Comparison of ENCODE assay signal across 12 mouse cellular contexts in the genomic region with DNA sequence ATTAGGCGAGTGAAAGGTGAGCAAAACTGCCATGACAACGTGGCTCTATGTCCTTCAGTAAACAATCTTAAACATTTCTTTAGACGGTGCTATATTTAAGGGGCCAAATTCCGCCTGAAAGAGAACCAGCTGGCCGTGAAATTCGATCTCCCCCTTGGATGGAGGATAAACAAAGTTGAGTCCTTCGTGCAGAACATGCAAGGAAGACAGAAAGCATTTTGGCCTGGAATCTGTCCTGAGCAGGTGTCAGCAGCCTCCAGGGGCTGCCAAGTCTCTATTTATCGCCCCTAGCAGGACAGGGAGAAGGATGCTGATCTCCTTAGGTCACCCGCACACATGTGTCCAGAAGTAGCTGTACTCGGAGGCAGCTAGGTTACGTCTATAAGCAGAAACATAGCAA. TPM values are rescaled to one million over a fixed set of nuclear protein-coding genes. Genes with fewer than 3 reads are reported as not detected.
DNase-seq lines count a peak whose midpoint lies in the region; ATAC-seq and TF ChIP-seq lines count a peak whose summit lies in the region.
"Had no signal": no experiment of that assay in that cellular context is flagged by ENCODE, and none has a peak within 500 bp of the region (broad histone marks: within the 10 kb centered on the region; RNA-seq: fewer than 3 reads in every experiment).

No protein-coding gene starts in this region.

- no peak for DNase-seq in heart, adult 2 months
- no peak for DNase-seq in lung, postnatal 14 days
- DNase-seq in stomach, postnatal 0 days (ENCODE audit: low spot score), result peak; percentile 19
- no peak for DNase-seq in left cerebral cortex, postnatal 10 days (ENCODE audit: extremely low spot score in 1 of 2, low spot score in 2 of 2)
- DNase-seq: cerebellum, postnatal 36 days; kidney, adult 9 months; right cerebral cortex, postnatal 14 days had no signal

- peaks cover 23% of the 10 kb centered on the region for H3K4me1 ChIP-seq in heart, embryonic 12.5 days (replicated peaks)
- H3K4me1 ChIP-seq in heart, adult 2 months (ENCODE audit: control insufficient read depth, insufficient read depth, low read length), result no peaks in the 10 kb centered on the region
- peaks cover 13% of the 10 kb centered on the region for H3K4me1 ChIP-seq in lung, embryonic 16.5 days (replicated peaks; ENCODE audit: control insufficient read depth, insufficient read depth, low read length)
- 0 out of 2 replicates have a peak, but pooled peaks cover 2% of the 10 kb centered on the region for H3K4me1 ChIP-seq in intestine, embryonic 15.5 days (replicated peaks)
- H3K4me1 ChIP-seq in stomach, postnatal 0 days (replicated peaks; ENCODE audit: control insufficient read depth, insufficient read depth), result no peaks in the 10 kb centered on the region; the same call in 1 of the 2 replicates

- intact Hi-C loops in heart, adult 2 months (cut with DNase I), result no loop called here
- intact Hi-C loops in left cerebral cortex, postnatal 10 days (cut with DNase I), result no loop called here

- ATAC-seq in heart, embryonic 12.5 days (ENCODE audit: insufficient number of reproducible peaks, low FRiP score), result no peak
- peak; percentile 41 for ATAC-seq in lung, embryonic 16.5 days (ENCODE audit: low read depth)
- ATAC-seq in intestine, embryonic 15.5 days, result peak; percentile 81
- peak; percentile 57; the same call in 1 of the 2 replicates for ATAC-seq in stomach, postnatal 0 days (ENCODE audit: low FRiP score, low TSS enrichment)
- ATAC-seq in monocyte, adult 5-6 weeks (replicated peaks; ENCODE audit: insufficient number of reproducible peaks, low FRiP score, low TSS enrichment, poor library complexity, severe bottlenecking), result no peak
- ATAC-seq: lung, postnatal 0 days had no signal

- H3K9ac ChIP-seq in heart, embryonic 12.5 days, result no peak overlapping the region
- H3K9ac ChIP-seq in heart, adult 2 months (ENCODE audit: low read depth, low read length), result no peak overlapping the region
- no peak overlapping the region for H3K9ac ChIP-seq in lung, embryonic 16.5 days (ENCODE audit: low read length)
- H3K9ac ChIP-seq in intestine, embryonic 15.5 days, result no peak overlapping the region
- no peak overlapping the region for H3K9ac ChIP-seq in stomach, postnatal 0 days (ENCODE audit: low read length)

- no peak for TF ChIP-seq CTCF in heart, adult 2 months (IDR thresholded peaks at IDR 0.05)
- TF ChIP-seq CTCF in stomach, postnatal 0 days (IDR thresholded peaks at IDR 0.05; ENCODE audit: low read depth), result no peak

- peak overlapping the region; percentile 49 for H3K4me2 ChIP-seq in heart, embryonic 12.5 days
- peak overlapping the region; percentile 27; the same call in 1 of the 2 replicates for H3K4me2 ChIP-seq in lung, embryonic 16.5 days (ENCODE audit: low read depth, low read length)
- H3K4me2 ChIP-seq in intestine, embryonic 15.5 days (replicated peaks), result peak overlapping the region; percentile 13; the same call in 1 of the 2 replicates
- H3K4me2 ChIP-seq in stomach, postnatal 0 days (replicated peaks; ENCODE audit: low read depth), result no peak overlapping the region; the same call in 1 of the 2 replicates

- H3K79me2 ChIP-seq in heart, adult 2 months (replicated peaks; ENCODE audit: control insufficient read depth, insufficient read depth, low read length), result no peaks in the 10 kb centered on the region

- H3K9me3 ChIP-seq in heart, embryonic 12.5 days (replicated peaks), result no peaks in the 10 kb centered on the region
- H3K9me3 ChIP-seq in lung, embryonic 16.5 days (ENCODE audit: control insufficient read depth, low read length), result no peaks in the 10 kb centered on the region
- H3K9me3 ChIP-seq in intestine, embryonic 15.5 days, result no peaks in the 10 kb centered on the region
- H3K9me3 ChIP-seq in stomach, postnatal 0 days (ENCODE audit: control insufficient read depth, low read length), result no peaks in the 10 kb centered on the region

- H3K36me3 ChIP-seq in heart, embryonic 12.5 days, result no peaks in the 10 kb centered on the region
- no peaks in the 10 kb centered on the region for H3K36me3 ChIP-seq in heart, adult 2 months (ENCODE audit: control insufficient read depth, insufficient read depth, low read length)
- no peaks in the 10 kb centered on the region for H3K36me3 ChIP-seq in lung, embryonic 16.5 days (ENCODE audit: control insufficient read depth, insufficient read depth, low read length)
- H3K36me3 ChIP-seq in intestine, embryonic 15.5 days, result no peaks in the 10 kb centered on the region
- no peaks in the 10 kb centered on the region for H3K36me3 ChIP-seq in stomach, postnatal 0 days (ENCODE audit: control insufficient read depth, insufficient read depth, low read length)

- 15% methylated on average over 11 of the region's 11 CpGs for WGBS in heart, embryonic 12.5 days
- 37% methylated on average over 11 of the region's 11 CpGs for WGBS in heart, adult 2 months
- WGBS in lung, embryonic 16.5 days, result 9% methylated on average over 11 of the region's 11 CpGs
- 19% methylated on average over 11 of the region's 11 CpGs for WGBS in intestine, embryonic 15.5 days
- 17% methylated on average over 11 of the region's 11 CpGs for WGBS in stomach, postnatal 0 days

- no peaks in the 10 kb centered on the region for H3K27me3 ChIP-seq in heart, embryonic 12.5 days (replicated peaks)
- no peaks in the 10 kb centered on the region for H3K27me3 ChIP-seq in heart, adult 2 months (ENCODE audit: control insufficient read depth, insufficient read depth, low read length)
- H3K27me3 ChIP-seq in lung, embryonic 16.5 days (ENCODE audit: control insufficient read depth, insufficient read depth, low read depth, low read length), result no peaks in the 10 kb centered on the region
- no peaks in the 10 kb centered on the region for H3K27me3 ChIP-seq in intestine, embryonic 15.5 days (replicated peaks)
- no peaks in the 10 kb centered on the region for H3K27me3 ChIP-seq in stomach, postnatal 0 days (ENCODE audit: control insufficient read depth, insufficient read depth, low read length)

- no peak overlapping the region for H3K4me3 ChIP-seq in heart, embryonic 12.5 days
- H3K4me3 ChIP-seq in heart, adult 2 months, result no peak overlapping the region
- no peak overlapping the region for H3K4me3 ChIP-seq in lung, embryonic 16.5 days (ENCODE audit: low read length)
- no peak overlapping the region for H3K4me3 ChIP-seq in intestine, embryonic 15.5 days (replicated peaks)
- H3K4me3 ChIP-seq in stomach, postnatal 0 days (ENCODE audit: low read depth, low read length), result no peak overlapping the region

- no peak overlapping the region for H3K27ac ChIP-seq in heart, embryonic 12.5 days (ENCODE audit: poor library complexity, severe bottlenecking)
- H3K27ac ChIP-seq in heart, adult 2 months, result no peak overlapping the region
- H3K27ac ChIP-seq in lung, embryonic 16.5 days (ENCODE audit: low read length), result no peak overlapping the region
- H3K27ac ChIP-seq in intestine, embryonic 15.5 days, result peak overlapping the region; percentile 41; the same call in 1 of the 2 replicates
- no peak overlapping the region for H3K27ac ChIP-seq in stomach, postnatal 0 days (replicated peaks)

- no peak for TF ChIP-seq POLR2A in heart, adult 2 months (IDR thresholded peaks at IDR 0.05; ENCODE audit: insufficient read depth, low read depth, low read length)

- TF ChIP-seq EP300 in heart, adult 2 months (IDR thresholded peaks at IDR 0.05; ENCODE audit: insufficient read depth, low read depth, low read length), result no peak
- no peak for TF ChIP-seq EP300 in stomach, postnatal 0 days (optimal IDR thresholded peaks at IDR 0.05)

RNA-seq across cellular contexts. Expression of gene Casd1, which starts 39.5 kb away (rescaled TPM):
- 40.0 and 41.8 TPM in 2 replicates for polyA plus RNA-seq in heart, embryonic 12.5 days (2016; fragmentation: Nextera tagmentation; extraction: Ambion mirVana)
- 10 to 100 TPM; 26.1 to 26.4 TPM for total RNA-seq in heart, adult 2 months (2021)
- 12.3 and 25.2 TPM in 2 replicates for polyA plus RNA-seq in heart, adult 2 months (2012; rRNA removed)
- polyA plus RNA-seq in lung, embryonic 16.5 days (2015; fragmentation: Nextera tagmentation; extraction: Ambion mirVana), result 29.9 and 32.2 TPM in 2 replicates
- polyA plus RNA-seq in intestine, embryonic 15.5 days (2015; fragmentation: Nextera tagmentation; extraction: Ambion mirVana), result 20.3 and 22.7 TPM in 2 replicates
- polyA plus RNA-seq in stomach, postnatal 0 days (2015; fragmentation: Nextera tagmentation; extraction: Ambion mirVana), result 9.5 and 9.7 TPM in 2 replicates
- total RNA-seq in monocyte, adult 5-6 weeks (2017), result 19.5 to 42.0 TPM (median 24.1 TPM) in 3 replicates
- 10 to 100 TPM; 53.0 to 63.8 TPM for total RNA-seq in left cerebral cortex, postnatal 10 days (2021)

RNA-seq across cellular contexts. Expression of gene Col1a2, which starts 56.5 kb away (rescaled TPM):
- polyA plus RNA-seq in heart, embryonic 12.5 days (2016; fragmentation: Nextera tagmentation; extraction: Ambion mirVana), result 230 and 232 TPM in 2 replicates
- 10 to 100 TPM; 60.1 to 88.9 TPM for total RNA-seq in heart, adult 2 months (2021)
- polyA plus RNA-seq in heart, adult 2 months (2012; rRNA removed), result 89.3 and 99.8 TPM in 2 replicates
- polyA plus RNA-seq in lung, embryonic 16.5 days (2015; fragmentation: Nextera tagmentation; extraction: Ambion mirVana), result 771 and 862 TPM in 2 replicates
- polyA plus RNA-seq in intestine, embryonic 15.5 days (2015; fragmentation: Nextera tagmentation; extraction: Ambion mirVana), result 472 and 528 TPM in 2 replicates
- 488 and 504 TPM in 2 replicates for polyA plus RNA-seq in stomach, postnatal 0 days (2015; fragmentation: Nextera tagmentation; extraction: Ambion mirVana)
- total RNA-seq in monocyte, adult 5-6 weeks (2017), result 0.10 to 1.7 TPM in 2 of 3 replicates, not detected in the other
- total RNA-seq in left cerebral cortex, postnatal 10 days (2021), result 10 to 100 TPM; 47.2 to 53.0 TPM

Comparison
In these comparisons a context has a peak if more than half of its experiments do, and no peak if none do; other contexts are left out.
1. ATAC-seq: peak in lung, embryonic 16.5 days (single experiment), intestine, embryonic 15.5 days (single experiment) and stomach, postnatal 0 days (single experiment); none in heart, embryonic 12.5 days (single experiment) and monocyte, adult 5-6 weeks (single experiment).